Mouse (Mus musculus) testis, postnatal 10 days (tissue): ENCODE measurements around the gene Pgghg.
"Not testable (repeated sequence)": the region's sequence is repeated elsewhere in the genome, so short reads cannot be mapped to it uniquely, and the experiment has no call there.

Source experiments
- DNase-seq: peaks from one replicate; pipeline ENCODE4 v3.0.0; 2021; ENCODE audit warnings: low spot score

Gene Pgghg

DNA sequence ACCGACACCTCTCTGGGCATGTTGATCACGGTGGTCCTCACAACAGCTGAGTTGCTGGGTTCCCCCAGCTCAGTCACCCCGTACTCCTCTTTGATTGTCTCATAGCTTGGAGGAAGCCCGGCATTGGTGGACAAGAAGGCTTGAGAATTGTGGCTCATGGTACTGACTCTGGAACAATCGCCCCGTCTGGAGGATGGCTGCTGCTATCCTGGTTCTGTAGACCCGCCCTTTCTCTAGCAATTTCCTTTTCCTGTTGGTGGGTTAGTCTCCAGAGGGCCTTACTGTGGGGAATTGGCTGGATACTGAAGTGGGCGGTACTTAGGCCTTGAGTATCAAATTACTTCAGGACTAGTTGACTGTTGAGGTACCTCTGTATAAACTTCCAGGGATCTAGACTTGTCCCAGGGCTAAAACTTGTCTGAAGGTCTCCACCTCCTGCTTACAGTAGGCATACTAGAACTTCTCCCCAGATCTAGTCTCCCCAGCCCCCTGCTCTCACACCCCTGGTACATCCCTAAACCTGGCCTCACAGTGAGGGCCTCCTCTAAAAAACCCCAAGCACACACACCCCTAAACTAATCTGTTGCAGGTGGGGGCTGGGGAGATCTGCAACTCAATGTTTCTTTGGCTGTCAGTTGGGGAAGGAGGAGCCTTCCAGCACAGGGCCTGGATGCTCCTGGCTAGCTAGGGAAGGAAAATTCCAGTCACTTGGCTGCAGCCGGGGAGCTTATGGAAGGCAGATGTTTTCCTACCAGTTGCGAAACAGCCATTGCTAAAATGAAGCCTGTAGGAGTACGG, 14.8 kb downstream of the Pgghg start, which contains the start of the genes Gm45717 and Ifitm2:
Gene Gm45717, minus strand, starts transcription at position 180 of the 798 bp plus-strand sequence.
Gene Ifitm2, minus strand, starts transcription at position 230 of the 798 bp plus-strand sequence.
- peak; percentile 79 for DNase-seq

DNA sequence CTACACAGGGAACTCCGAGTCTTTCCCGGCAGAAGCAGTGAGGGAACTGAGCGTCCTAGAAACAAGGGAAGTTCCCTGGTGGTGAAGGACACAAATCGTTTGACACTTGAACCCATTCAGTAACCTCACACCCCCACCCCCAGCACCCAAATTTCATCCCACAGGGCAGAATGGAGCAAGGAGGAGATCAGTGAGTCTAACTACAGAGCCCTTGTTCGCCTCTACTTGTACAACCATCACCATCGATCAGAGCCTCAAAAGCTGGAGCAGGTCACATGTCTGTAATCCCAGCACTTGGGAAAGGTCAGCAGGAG, 15.3 kb downstream of the Pgghg start:
- no peak for DNase-seq

GRCm38 (mm10) chr7:140959181-140959901, 18.1 kb downstream of the Pgghg start:
- peak; percentile 73 for DNase-seq

GRCm38 (mm10) chr7:140960026-140960425, 18.8 kb downstream of the Pgghg start:
- DNase-seq = no peak

DNA sequence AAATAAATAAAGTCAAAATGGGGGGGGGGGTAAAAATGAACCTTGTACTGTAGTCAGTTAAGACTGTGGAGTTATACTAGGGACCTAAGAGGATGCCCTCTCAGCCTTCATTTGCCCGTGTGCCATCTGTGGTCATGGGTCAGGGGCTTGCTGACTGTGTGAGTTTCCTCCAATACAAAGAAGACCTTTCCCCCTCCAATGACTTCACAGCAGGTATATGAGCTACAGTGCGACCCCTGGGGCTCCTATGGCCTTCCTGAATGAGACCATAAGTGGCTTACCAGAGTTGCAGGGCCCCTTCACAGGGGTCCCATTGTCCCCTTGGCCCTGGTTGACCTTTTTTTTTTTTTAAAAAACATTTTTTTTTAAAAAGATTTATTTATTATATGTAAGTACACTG, 20.2 kb downstream of the Pgghg start:
- no peak for DNase-seq

- DNase-seq = no peak
These were observed 21.5 kb downstream of the Pgghg start for GRCm38 (mm10) chr7:140962733-140963132.

DNA sequence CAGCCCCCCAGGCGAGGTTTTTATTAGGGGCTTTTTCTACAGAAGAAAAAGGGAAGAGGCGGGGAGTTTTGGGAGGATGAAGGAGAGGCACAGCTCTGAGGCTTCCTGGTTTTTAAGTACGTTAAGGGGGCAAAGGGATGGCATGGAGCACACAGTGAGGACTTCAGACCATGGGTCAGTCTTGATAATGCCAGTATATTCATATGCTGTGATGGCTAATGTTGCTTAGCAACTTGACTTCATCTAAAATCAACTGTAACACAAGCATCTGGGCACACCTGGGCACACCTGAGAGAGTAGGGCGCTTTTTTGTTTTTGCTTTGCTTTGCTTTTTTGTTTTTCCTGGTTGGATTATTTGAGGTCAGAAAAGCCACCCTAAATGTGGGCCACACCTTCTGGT, 25.7 kb downstream of the Pgghg start, which contains the start of gene Ifitm1:
Gene Ifitm1, plus strand, starts transcription at position 301 of the 400 bp plus-strand sequence.
- DNase-seq = no peak

GRCm38 (mm10) chr7:140967862-140968591, 26.8 kb downstream of the Pgghg start:
- DNase-seq = no peak

GRCm38 (mm10) chr7:140968710-140969109, 27.5 kb downstream of the Pgghg start:
- DNase-seq = not testable (repeated sequence)

- DNase-seq = no peak
These were observed 29.7 kb downstream of the Pgghg start for GRCm38 (mm10) chr7:140970931-140971330.

DNA sequence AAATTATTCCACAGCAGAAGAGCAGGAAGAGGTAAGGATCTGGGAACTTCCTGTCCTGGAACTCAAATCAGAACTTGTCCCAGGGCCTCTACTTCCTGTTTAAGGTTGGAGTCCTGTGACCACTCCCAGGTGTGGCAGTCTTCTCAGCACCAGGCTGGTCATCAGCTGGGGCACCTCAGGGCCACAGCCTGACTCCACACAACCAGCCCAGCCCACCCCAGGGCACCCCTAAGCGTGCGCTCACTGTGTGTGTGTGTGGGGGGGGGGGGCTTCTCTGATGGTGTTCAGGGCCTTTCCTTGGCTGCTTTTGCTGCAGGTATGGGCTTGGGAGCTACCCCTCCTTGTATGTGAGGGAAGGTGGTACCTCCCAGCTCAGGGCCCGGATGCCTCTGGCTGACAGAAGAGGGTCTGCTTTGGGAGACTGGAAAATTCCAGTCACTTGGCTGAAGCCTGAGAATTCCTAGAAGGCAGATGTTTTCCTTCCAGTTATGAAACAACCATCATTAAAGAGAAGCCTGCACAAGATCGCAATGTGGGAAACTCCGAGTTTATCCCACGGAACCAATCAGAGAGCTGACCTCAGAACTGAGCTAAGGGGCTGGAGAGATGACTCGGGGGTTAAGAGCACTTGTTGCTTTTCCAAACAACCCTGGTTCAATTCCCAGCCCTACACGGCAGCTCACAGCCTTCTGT, 30.4 kb downstream of the Pgghg start:
- no peak for DNase-seq

GRCm38 (mm10) chr7:140973396-140974165, 32.4 kb downstream of the Pgghg start:
- DNase-seq = no peak

- DNase-seq = no peak
These were observed 33.7 kb downstream of the Pgghg start for GRCm38 (mm10) chr7:140974940-140975339.

GRCm38 (mm10) chr7:140975465-140975864, 34.3 kb downstream of the Pgghg start:
- no peak for DNase-seq

DNA sequence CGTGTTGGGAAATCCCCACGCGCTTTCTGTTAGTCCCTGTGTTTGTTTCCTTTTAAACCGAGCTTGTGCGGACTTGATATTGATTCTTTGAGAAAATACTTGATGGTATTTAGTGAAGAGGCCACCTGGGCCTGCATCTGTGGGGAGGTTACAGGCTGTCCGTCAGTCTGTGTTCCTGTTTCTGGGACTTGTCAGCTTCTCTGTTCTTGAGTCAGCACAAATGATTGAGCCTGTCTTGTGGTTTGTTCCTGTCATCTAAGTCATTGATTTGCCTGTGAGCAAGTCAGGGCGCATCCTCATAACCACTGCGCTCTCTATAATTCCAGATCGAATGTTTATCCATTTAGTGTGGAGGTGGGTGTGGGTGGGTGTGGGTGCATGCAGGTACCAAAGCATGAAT, 35.5 kb downstream of the Pgghg start:
- DNase-seq = not testable (repeated sequence)

DNA sequence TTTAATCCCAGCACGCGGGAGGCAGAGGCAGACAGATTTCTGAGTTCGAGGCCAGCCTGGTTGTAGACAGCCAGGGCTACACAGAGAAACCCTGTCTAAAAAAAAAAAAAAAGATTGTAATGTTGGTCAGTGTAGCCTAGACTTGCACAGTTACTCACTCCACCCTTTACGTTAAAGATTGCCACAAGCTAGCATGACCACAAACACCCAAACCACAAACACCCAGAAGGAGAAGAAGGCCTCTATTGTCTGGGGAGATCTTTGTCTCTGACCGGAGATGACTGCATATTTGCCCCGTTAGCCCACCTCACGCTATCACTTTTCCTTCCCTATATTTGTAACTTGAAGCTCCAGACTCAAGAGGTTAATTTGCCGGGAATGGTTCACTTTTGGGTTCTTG, 40.5 kb downstream of the Pgghg start:
- DNase-seq = no peak

- DNase-seq = no peak
These were observed 41.8 kb downstream of the Pgghg start for GRCm38 (mm10) chr7:140982971-140983370.

GRCm38 (mm10) chr7:140987182-140988138, 46.3 kb downstream of the Pgghg start:
- no peak for DNase-seq

DNA sequence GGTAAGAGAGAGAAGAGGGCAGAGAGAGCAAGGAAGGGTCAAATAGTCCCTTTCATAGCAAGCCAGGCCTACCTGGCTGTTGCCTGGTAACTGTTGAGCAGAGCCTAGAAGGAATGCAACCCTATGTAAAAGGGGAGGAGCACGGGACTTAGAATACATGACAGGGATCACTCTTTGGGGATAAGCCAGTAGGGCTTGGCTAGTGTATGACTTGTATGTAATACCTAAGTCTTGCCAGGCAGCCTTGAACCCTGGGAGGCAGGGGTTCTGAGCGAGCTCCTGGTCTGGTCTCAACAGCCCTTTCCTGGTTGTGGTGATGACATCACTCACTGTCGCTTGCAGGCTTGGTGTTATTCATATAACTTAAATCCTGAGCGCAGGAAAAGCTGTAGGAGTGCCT, 47.8 kb downstream of the Pgghg start:
- DNase-seq = no peak

GRCm38 (mm10) chr7:140990185-140990584, 49.0 kb downstream of the Pgghg start:
- DNase-seq = no peak
